Mouse (Mus musculus): Measurements from ENCODE around the gene Fam221a. TPM values are rescaled to one million over a fixed set of nuclear protein-coding genes. Genes with fewer than 3 reads are reported as not detected.
"Not testable (repeated sequence)": the region's sequence is repeated elsewhere in the genome, so short reads cannot be mapped to it uniquely, and the experiment has no call there.

Fam221a gene
- total and polyA plus RNA-seq, 2 experiments: 0.17 to 0.83 TPM

- H3K9ac ChIP-seq (ENCODE audit: low read depth, low read length): no peak within 1 kb of the TSS
- H3K4me3 ChIP-seq (ENCODE audit: insufficient read depth, low read depth, low read length): no peak within 1 kb of the TSS
- TF ChIP-seq CTCF (IDR thresholded peaks at IDR 0.05; ENCODE audit: low read depth, low read length) (no peak), POLR2A (IDR thresholded peaks at IDR 0.05; ENCODE audit: extremely low read depth, insufficient read depth, low read length) (no peak)
- H3K27me3 ChIP-seq (ENCODE audit: control insufficient read depth, insufficient read depth, low read length): no peaks in the 10 kb centered on the region
- no peaks in the 10 kb centered on the region for H3K36me3 ChIP-seq (ENCODE audit: control insufficient read depth, insufficient read depth, low read length)
- H3K27ac ChIP-seq (replicated peaks; ENCODE audit: insufficient read depth, low read depth, low read length): no peak within 1 kb of the TSS
- WGBS: 86% methylated on average over 34 of the region's 34 CpGs
- no peaks in the 10 kb centered on the region for H3K79me2 ChIP-seq (ENCODE audit: control insufficient read depth, insufficient read depth, low read length)
- no peaks in the 10 kb centered on the region for H3K4me1 ChIP-seq (ENCODE audit: control insufficient read depth, insufficient read depth, low read length)
- DNase-seq (ENCODE audit: extremely low read depth, low read depth, low spot score): no peak
Measured at GRCm38 (mm10) chr6:49395316-49395715, 27.8 kb downstream of the Fam221a start, which contains the start of gene Stk31. Gene Stk31, plus strand, starts transcription at chr6:49395604.

- Histone ChIP-seq H3K27me3 (ENCODE audit: control insufficient read depth, insufficient read depth, low read length) (no peaks in the 10 kb centered on the region), H3K9ac (ENCODE audit: low read depth, low read length) (no peak overlapping the region), H3K27ac (replicated peaks; ENCODE audit: insufficient read depth, low read depth, low read length) (no peak overlapping the region), H3K36me3 (ENCODE audit: control insufficient read depth, insufficient read depth, low read length) (no peaks in the 10 kb centered on the region), H3K4me3 (ENCODE audit: insufficient read depth, low read depth, low read length) (no peak overlapping the region), H3K4me1 (ENCODE audit: control insufficient read depth, insufficient read depth, low read length) (no peaks in the 10 kb centered on the region), H3K79me2 (ENCODE audit: control insufficient read depth, insufficient read depth, low read length) (no peaks in the 10 kb centered on the region)
- TF ChIP-seq CTCF (IDR thresholded peaks at IDR 0.05; ENCODE audit: low read depth, low read length) (no peak; the same call in 1 of the 2 replicates), POLR2A (IDR thresholded peaks at IDR 0.05; ENCODE audit: extremely low read depth, insufficient read depth, low read length) (no peak)
- DNase-seq (ENCODE audit: extremely low read depth, low read depth, low spot score): peak; percentile 3
Measured at GRCm38 (mm10) chr6:49397466-49397865, 29.9 kb downstream of the Fam221a start.

GRCm38 (mm10) chr6:49398365-49398764 lies 30.8 kb downstream of the Fam221a start:
- no peaks in the 10 kb centered on the region for H3K27me3 ChIP-seq (ENCODE audit: control insufficient read depth, insufficient read depth, low read length)
- DNase-seq (ENCODE audit: extremely low read depth, low read depth, low spot score): peak; percentile 55
- no peak overlapping the region for H3K9ac ChIP-seq (ENCODE audit: low read depth, low read length)
- no peaks in the 10 kb centered on the region for H3K79me2 ChIP-seq (ENCODE audit: control insufficient read depth, insufficient read depth, low read length)
- H3K27ac ChIP-seq (replicated peaks; ENCODE audit: insufficient read depth, low read depth, low read length): no peak overlapping the region
- TF ChIP-seq CTCF (IDR thresholded peaks at IDR 0.05; ENCODE audit: low read depth, low read length) (peak; percentile 57), POLR2A (IDR thresholded peaks at IDR 0.05; ENCODE audit: extremely low read depth, insufficient read depth, low read length) (no peak)
- H3K4me3 ChIP-seq (ENCODE audit: insufficient read depth, low read depth, low read length): no peak overlapping the region
- no peaks in the 10 kb centered on the region for H3K36me3 ChIP-seq (ENCODE audit: control insufficient read depth, insufficient read depth, low read length)
- H3K4me1 ChIP-seq (ENCODE audit: control insufficient read depth, insufficient read depth, low read length): no peaks in the 10 kb centered on the region

- WGBS: 46% methylated on average over 3 of the region's 3 CpGs
- H3K9ac ChIP-seq (ENCODE audit: low read depth, low read length): no peak overlapping the region
- DNase-seq (ENCODE audit: extremely low read depth, low read depth, low spot score): peak; percentile 0
- H3K4me1 ChIP-seq (ENCODE audit: control insufficient read depth, insufficient read depth, low read length): no peaks in the 10 kb centered on the region
- TF ChIP-seq CTCF (IDR thresholded peaks at IDR 0.05; ENCODE audit: low read depth, low read length): no peak
- no peak for TF ChIP-seq POLR2A (IDR thresholded peaks at IDR 0.05; ENCODE audit: extremely low read depth, insufficient read depth, low read length)
- no peaks in the 10 kb centered on the region for H3K79me2 ChIP-seq (ENCODE audit: control insufficient read depth, insufficient read depth, low read length)
- H3K27me3 ChIP-seq (ENCODE audit: control insufficient read depth, insufficient read depth, low read length): no peaks in the 10 kb centered on the region
- H3K4me3 ChIP-seq (ENCODE audit: insufficient read depth, low read depth, low read length): no peak overlapping the region
- H3K36me3 ChIP-seq (ENCODE audit: control insufficient read depth, insufficient read depth, low read length): no peaks in the 10 kb centered on the region
- no peak overlapping the region for H3K27ac ChIP-seq (replicated peaks; ENCODE audit: insufficient read depth, low read depth, low read length)
Measured at GRCm38 (mm10) chr6:49410830-49411229, 43.3 kb downstream of the Fam221a start.

- DNase-seq (ENCODE audit: extremely low read depth, low read depth, low spot score); H3K4me1 ChIP-seq (ENCODE audit: control insufficient read depth, insufficient read depth, low read length); H3K79me2 ChIP-seq (ENCODE audit: control insufficient read depth, insufficient read depth, low read length); H3K36me3 ChIP-seq (ENCODE audit: control insufficient read depth, insufficient read depth, low read length); H3K27me3 ChIP-seq (ENCODE audit: control insufficient read depth, insufficient read depth, low read length); H3K9ac ChIP-seq (ENCODE audit: low read depth, low read length); H3K27ac ChIP-seq (replicated peaks; ENCODE audit: insufficient read depth, low read depth, low read length); H3K4me3 ChIP-seq (ENCODE audit: insufficient read depth, low read depth, low read length): not testable (repeated sequence)
- 72% methylated on average over 2 of the region's 2 CpGs for WGBS
Measured at GRCm38 (mm10) chr6:49412967-49413366, 45.4 kb downstream of the Fam221a start.

GRCm38 (mm10) chr6:49415971-49416370 lies 48.4 kb downstream of the Fam221a start:
- no peaks in the 10 kb centered on the region for H3K79me2 ChIP-seq (ENCODE audit: control insufficient read depth, insufficient read depth, low read length)
- no peak overlapping the region for H3K27ac ChIP-seq (replicated peaks; ENCODE audit: insufficient read depth, low read depth, low read length)
- H3K4me1 ChIP-seq (ENCODE audit: control insufficient read depth, insufficient read depth, low read length): no peaks in the 10 kb centered on the region
- H3K27me3 ChIP-seq (ENCODE audit: control insufficient read depth, insufficient read depth, low read length): no peaks in the 10 kb centered on the region
- H3K36me3 ChIP-seq (ENCODE audit: control insufficient read depth, insufficient read depth, low read length): no peaks in the 10 kb centered on the region
- TF ChIP-seq CTCF (IDR thresholded peaks at IDR 0.05; ENCODE audit: low read depth, low read length): no peak
- no peak for TF ChIP-seq POLR2A (IDR thresholded peaks at IDR 0.05; ENCODE audit: extremely low read depth, insufficient read depth, low read length)
- DNase-seq (ENCODE audit: extremely low read depth, low read depth, low spot score): no peak
- 90% methylated on average over 1 of the region's 1 CpGs for WGBS
- no peak overlapping the region for H3K9ac ChIP-seq (ENCODE audit: low read depth, low read length)
- H3K4me3 ChIP-seq (ENCODE audit: insufficient read depth, low read depth, low read length): no peak overlapping the region
